Mouse (Mus musculus) MEL (cell line): ENCODE measurements around the gene Spen. TPM values are rescaled to one million over a fixed set of nuclear protein-coding genes. Genes with fewer than 3 reads are reported as not detected.
A peak's percentile ranks its signal among the peaks of the same experiment; 100 is the strongest.

Source experiments
- DNase-seq: peaks from one replicate; pipeline ENCODE4 v3.0.0; 2011; ENCODE audit warnings: low read depth, low spot score
- H3K27ac ChIP-seq: 2 replicates; pipeline ENCODE4 v1.5.1; 2012; ENCODE audit warnings: low read depth, mild to moderate bottlenecking, control low read depth, low read length, moderate library complexity; ENCODE audit not compliant: control insufficient read depth
- H3K27me3 ChIP-seq, 2 experiments: fragments of 150-350 bp in 1 of 2; sonication (generic) in 1 of 2; 2 replicates each; pipeline ENCODE4 v1.6.1; 2012; ENCODE audit warnings: low read length in 2 of 2, mild to moderate bottlenecking in 2 of 2, improper control_type of control experiment in 1 of 2, moderate library complexity in 1 of 2; ENCODE audit not compliant: insufficient read depth in 2 of 2, control insufficient read depth in 1 of 2
- H3K36me3 ChIP-seq, 2 experiments: 2 replicates each; pipeline ENCODE4 v1.6.1; 2012 to 2014; ENCODE audit warnings: low read length in 2 of 2, improper control_type of control experiment in 1 of 2, inconsistent platforms in 1 of 2, mild to moderate bottlenecking in 1 of 2; ENCODE audit not compliant: insufficient read depth in 2 of 2, control insufficient read depth in 1 of 2
- H3K4me1 ChIP-seq, 2 experiments: fragments of 150-350 bp in 1 of 2; sonication (generic) in 1 of 2; 2 replicates each; pipeline ENCODE4 v1.6.1; 2012; ENCODE audit warnings: low read length in 2 of 2, improper control_type of control experiment in 1 of 2, mild to moderate bottlenecking in 1 of 2; ENCODE audit not compliant: insufficient read depth in 2 of 2, control insufficient read depth in 1 of 2
- H3K4me3 ChIP-seq, 2 experiments: fragments of 150-350 bp in 1 of 2; sonication (generic) in 1 of 2; 2 replicates each; pipeline ENCODE4 v1.5.1; 2012; ENCODE audit warnings: low read depth in 2 of 2, low read length in 2 of 2, mild to moderate bottlenecking in 2 of 2, moderate library complexity in 2 of 2, control low read depth in 1 of 2, improper control_type of control experiment in 1 of 2; ENCODE audit not compliant: control insufficient read depth in 1 of 2, insufficient read depth in 1 of 2
- H3K79me2 ChIP-seq: 2 replicates; pipeline ENCODE4 v1.6.1; 2012; ENCODE audit warnings: mild to moderate bottlenecking, low read length, moderate library complexity; ENCODE audit not compliant: control insufficient read depth, poor library complexity, insufficient read depth
- H3K9ac ChIP-seq: 2 replicates; pipeline ENCODE4 v1.6.1; 2012; ENCODE audit warnings: low read depth, mild to moderate bottlenecking, control low read depth, low read length, moderate library complexity; ENCODE audit not compliant: control insufficient read depth, poor library complexity, severe bottlenecking
- H3K9me3 ChIP-seq: fragments of 150-350 bp; sonication (generic); replicated peaks from 2 replicates; pipeline ENCODE4 v1.6.1; 2012; ENCODE audit warnings: mild to moderate bottlenecking, low read length, improper control_type of control experiment, moderate library complexity; ENCODE audit not compliant: insufficient read depth
- BHLHE40 ChIP-seq: IDR thresholded peaks from 2 replicates; pipeline ENCODE4 v1.6.1; 2012; ENCODE audit warnings: low read depth, mild to moderate bottlenecking, inconsistent platforms, low read length, improper control_type of control experiment, borderline replicate concordance
- CHD2 ChIP-seq: IDR thresholded peaks from 2 replicates; pipeline ENCODE4 v1.6.1; 2011; ENCODE audit warnings: low read length, improper control_type of control experiment
- EP300 ChIP-seq, 2 experiments: IDR thresholded peaks; 2 replicates each; pipeline ENCODE4 v1.6.1; 2011; ENCODE audit warnings: improper control_type of control experiment in 2 of 2, low read length in 2 of 2, low read depth in 1 of 2, mild to moderate bottlenecking in 1 of 2
- GABPA ChIP-seq: IDR thresholded peaks from 2 replicates; pipeline ENCODE4 v1.6.1; 2012; ENCODE audit warnings: low read depth, mild to moderate bottlenecking, inconsistent platforms, low read length, improper control_type of control experiment, moderate library complexity
- HCFC1 ChIP-seq: IDR thresholded peaks from 2 replicates; pipeline ENCODE4 v1.6.1; 2012; ENCODE audit warnings: low read depth, mild to moderate bottlenecking, inconsistent platforms, low read length, improper control_type of control experiment, moderate library complexity
- JUND ChIP-seq: IDR thresholded peaks from 2 replicates; pipeline ENCODE4 v1.6.1; 2011; ENCODE audit warnings: low read depth, mild to moderate bottlenecking, improper control_type of control experiment, low read length
- MAZ ChIP-seq: IDR thresholded peaks from 2 replicates; pipeline ENCODE4 v1.6.1; 2012; ENCODE audit warnings: low read depth, mild to moderate bottlenecking, inconsistent platforms, low read length, improper control_type of control experiment
- MXI1 ChIP-seq: IDR thresholded peaks from 2 replicates; pipeline ENCODE4 v1.6.1; 2011; ENCODE audit warnings: mild to moderate bottlenecking, low read depth, low read length, improper control_type of control experiment
- MYC ChIP-seq: IDR thresholded peaks from 2 replicates; pipeline ENCODE4 v1.6.1; 2011; ENCODE audit warnings: low read depth, mild to moderate bottlenecking, low read length, improper control_type of control experiment, moderate library complexity
- NELFE ChIP-seq: IDR thresholded peaks from 2 replicates; pipeline ENCODE4 v1.6.1; 2011; ENCODE audit warnings: low read depth, low read length, improper control_type of control experiment
- NRF1 ChIP-seq: IDR thresholded peaks from 2 replicates; pipeline ENCODE4 v1.6.1; 2014; ENCODE audit warnings: low read depth, mild to moderate bottlenecking, inconsistent platforms, low read length, improper control_type of control experiment, moderate library complexity; ENCODE audit not compliant: poor library complexity, insufficient read depth, severe bottlenecking
- POLR2A ChIP-seq, 2 experiments: IDR thresholded peaks; 2 replicates each; pipeline ENCODE4 v1.6.1; 2011 to 2012; ENCODE audit warnings: low read length in 2 of 2, mild to moderate bottlenecking in 2 of 2, control low read depth in 1 of 2, improper control_type of control experiment in 1 of 2, low read depth in 1 of 2, moderate library complexity in 1 of 2; ENCODE audit not compliant: control insufficient read depth in 1 of 2, insufficient read depth in 1 of 2, poor library complexity in 1 of 2
- POLR2AphosphoS2 ChIP-seq: IDR thresholded peaks from 2 replicates; pipeline ENCODE4 v1.6.1; 2011; ENCODE audit warnings: low read length, improper control_type of control experiment
- POLR2AphosphoS5 ChIP-seq: IDR thresholded peaks from 2 replicates; pipeline ENCODE4 v1.6.1; 2012; ENCODE audit warnings: low read depth, borderline replicate concordance, mild to moderate bottlenecking, inconsistent platforms, low read length, moderate library complexity, mixed read lengths
- RAD21 ChIP-seq: IDR thresholded peaks from 2 replicates; pipeline ENCODE4 v1.6.1; 2011; ENCODE audit warnings: mild to moderate bottlenecking, low read depth, low read length, improper control_type of control experiment
- SIN3A ChIP-seq: IDR thresholded peaks from 2 replicates; pipeline ENCODE4 v1.6.1; 2012; ENCODE audit warnings: low read length, improper control_type of control experiment, inconsistent platforms
- SMC3 ChIP-seq: IDR thresholded peaks from 2 replicates; pipeline ENCODE4 v1.6.1; 2011; ENCODE audit warnings: low read depth, low read length, improper control_type of control experiment
- TBP ChIP-seq: IDR thresholded peaks from 2 replicates; pipeline ENCODE4 v1.8.0; 2011; ENCODE audit warnings: low read depth, low read length, improper control_type of control experiment
- TCF12 ChIP-seq: IDR thresholded peaks from 2 replicates; pipeline ENCODE4 v1.6.1; 2014; ENCODE audit warnings: low read depth, mild to moderate bottlenecking, inconsistent platforms, low read length, improper control_type of control experiment, moderate library complexity
- USF1 ChIP-seq: IDR thresholded peaks from 2 replicates; pipeline ENCODE4 v1.6.1; 2014; ENCODE audit warnings: low read depth, mild to moderate bottlenecking, inconsistent platforms, low read length, improper control_type of control experiment, moderate library complexity
- ZC3H11A ChIP-seq: IDR thresholded peaks from 2 replicates; pipeline ENCODE4 v1.6.1; 2012; ENCODE audit warnings: low read depth, mild to moderate bottlenecking, inconsistent platforms, low read length, improper control_type of control experiment
- ZKSCAN1 ChIP-seq: IDR thresholded peaks from 2 replicates; pipeline ENCODE4 v1.6.1; 2012; ENCODE audit warnings: low read depth, mild to moderate bottlenecking, inconsistent platforms, low read length, improper control_type of control experiment, moderate library complexity
- ZMIZ1 ChIP-seq: IDR thresholded peaks from 2 replicates; pipeline ENCODE4 v1.6.1; 2012; ENCODE audit warnings: low read depth, mild to moderate bottlenecking, inconsistent platforms, low read length, improper control_type of control experiment, moderate library complexity
- ZNF384 ChIP-seq: IDR thresholded peaks from 2 replicates; pipeline ENCODE4 v1.6.1; 2012; ENCODE audit warnings: low read depth, mild to moderate bottlenecking, inconsistent platforms, low read length, improper control_type of control experiment
- polyA plus RNA-seq, 2 experiments: library from polyadenylated mRNA; stranded (reverse) in 1 of 2; unstranded in 1 of 2; fragments of >175 nt in 1 of 2; fragments of >200 nt in 1 of 2; gene quantifications; 2 replicates each; pipeline versions ENCODE4 v1.2.1 to v1.2.4; 2012; ENCODE audit warnings: low replicate concordance in 2 of 2, low read depth in 1 of 2; ENCODE audit not compliant: insufficient read length in 2 of 2, insufficient read depth in 1 of 2, missing spikeins in 1 of 2
- total RNA-seq: library from RNA; depleted of rRNA; stranded (reverse); fragments of 300-350 nt; gene quantifications from 2 replicates; pipeline ENCODE4 v1.2.3, GENCODE M21; 2012

The Spen gene
- total and polyA plus RNA-seq, 3 experiments = 11.9 to 102 (median 46.9) TPM

GRCm38 (mm10) chr4:141546334-141547200, 8.2 kb upstream of the Spen start (continued):
- TF ChIP-seq TBP (peak; percentile 67; the same call in 1 of the 2 replicates), CHD2 (no peak), BHLHE40 (no peak), RAD21 (no peak), GABPA (no peak)

GRCm38 (mm10) chr4:141545743-141546333, 7.4 kb upstream of the Spen start:
- H3K27ac ChIP-seq = peak overlapping the region; percentile 99
- H3K36me3 ChIP-seq = peaks cover 0 to 19% of the 10 kb centered on the region in 2 experiments; a peak in 2 of 4 replicates
- DNase-seq = peak; percentile 99
- H3K4me1 ChIP-seq = peaks cover 2 to 18% of the 10 kb centered on the region in 2 experiments
- no peaks in the 10 kb centered on the region for H3K27me3 ChIP-seq
- no peaks in the 10 kb centered on the region for H3K9me3 ChIP-seq
- peak overlapping the region; percentile 88 to 95 for H3K4me3 ChIP-seq
- H3K79me2 ChIP-seq = peaks cover 14% of the 10 kb centered on the region
- H3K9ac ChIP-seq = peak overlapping the region; percentile 100
- TF ChIP-seq HCFC1 = peak; percentile 72
- TF ChIP-seq NRF1 = peak; percentile 88
- peak; percentile 52; the same call in 1 of the 2 replicates for TF ChIP-seq ZKSCAN1
- peak; percentile 68 for TF ChIP-seq POLR2AphosphoS2
- peak; percentile 98 for TF ChIP-seq ZNF384
- peak; percentile 90; the same call in 1 of the 2 replicates for TF ChIP-seq MAZ
- no peak for TF ChIP-seq ZC3H11A
- no peak for TF ChIP-seq JUND
- TF ChIP-seq MXI1 = peak; percentile 40
- TF ChIP-seq TBP = peak; percentile 42; the same call in 1 of the 2 replicates
- peak; percentile 38 for TF ChIP-seq TCF12
- TF ChIP-seq POLR2A (IDR thresholded peaks at IDR 0.05; ENCODE audit: control insufficient read depth in 1 of 2, insufficient read depth in 1 of 2, low read depth in 1 of 2, low read length in 2 of 2, poor library complexity in 1 of 2) = peak; percentile 52 to 91; a peak in 2 of 4 replicates
- TF ChIP-seq ZMIZ1 = peak; percentile 42; the same call in 1 of the 2 replicates
- no peak for TF ChIP-seq POLR2AphosphoS5
- 0 out of 4 replicates have a peak, but pooled peaks of 1 of the 2 experiments have one; percentile 10 for TF ChIP-seq EP300 (IDR thresholded peaks at IDR 0.05; ENCODE audit: low read depth in 1 of 2, low read length in 2 of 2)
- no peak for TF ChIP-seq SMC3
- TF ChIP-seq SIN3A = peak; percentile 32
- TF ChIP-seq USF1 = 0 out of 2 replicates have a peak, but pooled peaks have one; percentile 6
- 0 out of 2 replicates have a peak, but pooled peaks have one; percentile 42 for TF ChIP-seq MYC
- TF ChIP-seq NELFE = peak; percentile 86
